Comparison of ENCODE assay signal across 8 mouse cellular contexts in genomic region chr2:153586515-153587174, GRCm38 (mm10). TPM values are rescaled to one million over a fixed set of nuclear protein-coding genes. Genes with fewer than 3 reads are reported as not detected.
DNase-seq lines count a peak whose midpoint lies in the region; ATAC-seq lines count a peak whose summit lies in the region.

No protein-coding gene starts in this region.

- H3K27ac ChIP-seq in heart, embryonic 12.5 days (ENCODE audit: poor library complexity, severe bottlenecking): no peak overlapping the region
- peak overlapping the region; percentile 20; the same call in 1 of the 2 replicates for H3K27ac ChIP-seq in kidney, embryonic 16.5 days (ENCODE audit: low read length)
- H3K27ac ChIP-seq in liver, embryonic 11.5 days (ENCODE audit: low read depth, low read length): no peak overlapping the region
- H3K27ac ChIP-seq in stomach, embryonic 14.5 days (ENCODE audit: low read length): no peak overlapping the region

- no peaks in the 10 kb centered on the region for H3K27me3 ChIP-seq in heart, embryonic 12.5 days (replicated peaks)
- H3K27me3 ChIP-seq in kidney, embryonic 16.5 days (ENCODE audit: insufficient read depth, low read length): no peaks in the 10 kb centered on the region
- H3K27me3 ChIP-seq in liver, embryonic 11.5 days (replicated peaks; ENCODE audit: control insufficient read depth, insufficient read depth, low read length): no peaks in the 10 kb centered on the region
- H3K27me3 ChIP-seq in stomach, embryonic 14.5 days (ENCODE audit: control insufficient read depth, insufficient read depth, low read length): no peaks in the 10 kb centered on the region

- WGBS in heart, embryonic 12.5 days: 12% methylated on average over 15 of the region's 15 CpGs
- WGBS in kidney, embryonic 16.5 days: 7% methylated on average over 15 of the region's 15 CpGs
- 12% methylated on average over 15 of the region's 15 CpGs for WGBS in liver, embryonic 11.5 days
- 11% methylated on average over 15 of the region's 15 CpGs for WGBS in stomach, embryonic 14.5 days

- peak; percentile 86 for ATAC-seq in erythroblast, adult 5-6 weeks (replicated peaks; ENCODE audit: low FRiP score, poor library complexity, severe bottlenecking)
- peak; percentile 70 for ATAC-seq in heart, embryonic 12.5 days (ENCODE audit: insufficient number of reproducible peaks, low FRiP score)
- peak; percentile 76 for ATAC-seq in kidney, embryonic 16.5 days (ENCODE audit: low FRiP score, low TSS enrichment)
- peak; percentile 48 for ATAC-seq in liver, embryonic 11.5 days (replicated peaks; ENCODE audit: low FRiP score)
- peak; percentile 79; the same call in 1 of the 2 replicates for ATAC-seq in stomach, embryonic 14.5 days (ENCODE audit: insufficient number of reproducible peaks, insufficient read depth, low FRiP score, low read depth)

- H3K4me2 ChIP-seq in heart, embryonic 12.5 days: peak overlapping the region; percentile 70
- H3K4me2 ChIP-seq in kidney, embryonic 16.5 days (replicated peaks; ENCODE audit: low read depth, low read length): peak overlapping the region; percentile 34
- H3K4me2 ChIP-seq in liver, embryonic 11.5 days: peak overlapping the region; percentile 54
- peak overlapping the region; percentile 33 for H3K4me2 ChIP-seq in stomach, embryonic 14.5 days (replicated peaks; ENCODE audit: low read depth, low read length)

- no peaks in the 10 kb centered on the region for H3K9me3 ChIP-seq in heart, embryonic 12.5 days (replicated peaks)
- H3K9me3 ChIP-seq in kidney, embryonic 16.5 days (ENCODE audit: low read length): no peaks in the 10 kb centered on the region
- no peaks in the 10 kb centered on the region for H3K9me3 ChIP-seq in liver, embryonic 11.5 days (ENCODE audit: control insufficient read depth, low read length)
- H3K9me3 ChIP-seq in stomach, embryonic 14.5 days (ENCODE audit: control insufficient read depth, low read depth, low read length): no peaks in the 10 kb centered on the region

- H3K4me3 ChIP-seq in heart, embryonic 12.5 days: peak overlapping the region; percentile 28
- H3K4me3 ChIP-seq in kidney, embryonic 16.5 days (ENCODE audit: low read length): peak overlapping the region; percentile 7; the same call in 1 of the 2 replicates
- no peak overlapping the region for H3K4me3 ChIP-seq in liver, embryonic 11.5 days (ENCODE audit: low read depth, low read length)
- H3K4me3 ChIP-seq in stomach, embryonic 14.5 days (ENCODE audit: low read depth, low read length): no peak overlapping the region

- peaks cover 22% of the 10 kb centered on the region for H3K4me1 ChIP-seq in heart, embryonic 12.5 days (replicated peaks)
- peaks cover 12% of the 10 kb centered on the region for H3K4me1 ChIP-seq in kidney, embryonic 16.5 days (ENCODE audit: insufficient read depth, low read length)
- peaks cover 38% of the 10 kb centered on the region for H3K4me1 ChIP-seq in liver, embryonic 11.5 days (replicated peaks; ENCODE audit: control insufficient read depth, insufficient read depth, low read length)
- H3K4me1 ChIP-seq in stomach, embryonic 14.5 days (ENCODE audit: control insufficient read depth, insufficient read depth, low read length): no peaks in the 10 kb centered on the region

- DNase-seq in B cell, adult 2 months: peak; percentile 87 to 88
- peak; percentile 86 for DNase-seq in brain, adult 2 months (ENCODE audit: low read depth, low spot score)
- DNase-seq in liver, embryonic 11.5 days (ENCODE audit: low spot score): peak; percentile 85
- DNase-seq in natural killer cell, adult 2 months (ENCODE audit: low spot score in 2 of 2): peak; percentile 66 to 78

- peak overlapping the region; percentile 59; the same call in 1 of the 2 replicates for H3K9ac ChIP-seq in heart, embryonic 12.5 days
- 0 out of 2 replicates have a peak overlapping the region, but pooled peaks have one; percentile 33 for H3K9ac ChIP-seq in kidney, embryonic 16.5 days (replicated peaks; ENCODE audit: low read length)
- H3K9ac ChIP-seq in liver, embryonic 11.5 days (ENCODE audit: low read depth, low read length): peak overlapping the region; percentile 6; the same call in 1 of the 2 replicates
- no peak overlapping the region; the same call in 1 of the 2 replicates for H3K9ac ChIP-seq in stomach, embryonic 14.5 days (replicated peaks; ENCODE audit: low read depth, low read length)

- no peaks in the 10 kb centered on the region for H3K36me3 ChIP-seq in heart, embryonic 12.5 days
- no peaks in the 10 kb centered on the region for H3K36me3 ChIP-seq in kidney, embryonic 16.5 days (ENCODE audit: insufficient read depth, low read length)
- H3K36me3 ChIP-seq in liver, embryonic 11.5 days (ENCODE audit: control insufficient read depth, insufficient read depth, low read length): no peaks in the 10 kb centered on the region
- H3K36me3 ChIP-seq in stomach, embryonic 14.5 days (ENCODE audit: control insufficient read depth, insufficient read depth, low read length): no peaks in the 10 kb centered on the region

RNA-seq across cellular contexts. Expression of gene Commd7, which starts 45.9 kb away (rescaled TPM):
- total RNA-seq in erythroblast, adult 5-6 weeks (2015; ENCODE audit: low replicate concordance): 9.2 and 18.8 TPM in 2 replicates
- 2.4 and 4.3 TPM in 2 replicates for total RNA-seq in erythroblast, adult 5-6 weeks (2017; ENCODE audit: low replicate concordance)
- polyA plus RNA-seq in heart, embryonic 12.5 days (2016; fragmentation: Nextera tagmentation; extraction: Ambion mirVana): 55.6 and 55.7 TPM in 2 replicates
- 84.2 and 87.4 TPM in 2 replicates for polyA plus RNA-seq in kidney, embryonic 16.5 days (2015; fragmentation: Nextera tagmentation; extraction: Ambion mirVana)
- 65.1 and 66.8 TPM in 2 replicates for polyA plus RNA-seq in liver, embryonic 11.5 days (2014; fragmentation: Nextera tagmentation; extraction: Ambion mirVana)
- 70.2 and 70.4 TPM in 2 replicates for polyA plus RNA-seq in stomach, embryonic 14.5 days (2014; fragmentation: Nextera tagmentation; extraction: Ambion mirVana)

RNA-seq across cellular contexts. Expression of gene Nol4l, which starts 56.9 kb away (rescaled TPM):
- 2.7 and 6.1 TPM in 2 replicates for total RNA-seq in erythroblast, adult 5-6 weeks (2015; ENCODE audit: low replicate concordance)
- total RNA-seq in erythroblast, adult 5-6 weeks (2017; ENCODE audit: low replicate concordance): 1.8 and 4.3 TPM in 2 replicates
- 14.9 and 15.2 TPM in 2 replicates for polyA plus RNA-seq in heart, embryonic 12.5 days (2016; fragmentation: Nextera tagmentation; extraction: Ambion mirVana)
- 13.8 and 17.1 TPM in 2 replicates for polyA plus RNA-seq in kidney, embryonic 16.5 days (2015; fragmentation: Nextera tagmentation; extraction: Ambion mirVana)
- polyA plus RNA-seq in liver, embryonic 11.5 days (2014; fragmentation: Nextera tagmentation; extraction: Ambion mirVana): 14.1 and 15.8 TPM in 2 replicates
- polyA plus RNA-seq in stomach, embryonic 14.5 days (2014; fragmentation: Nextera tagmentation; extraction: Ambion mirVana): 14.6 and 17.7 TPM in 2 replicates

Comparison
In these comparisons a context has a peak if more than half of its experiments do, and no peak if none do; other contexts are left out.
1. H3K4me3 ChIP-seq: peak in heart, embryonic 12.5 days (single experiment) and kidney, embryonic 16.5 days (single experiment); none in liver, embryonic 11.5 days (single experiment) and stomach, embryonic 14.5 days (single experiment).
2. Peak in every context shown above with its lines, with median percentiles within 50 percentile points of each other: DNase-seq, ATAC-seq and H3K4me2 ChIP-seq.